Mouse (Mus musculus) MEL (cell line): ENCODE data around the gene Vmn1r237.

ENCODE experiments used
- CTCF ChIP-seq, 3 experiments: IDR thresholded peaks in 2 of 3; conservative IDR thresholded peaks in 1 of 3; 2 replicates each; pipeline ENCODE4 v1.5.1; 2011 to 2012; ENCODE audit warnings: low read length in 3 of 3, low read depth in 2 of 3, mild to moderate bottlenecking in 2 of 3, improper control_type of control experiment in 1 of 3, inconsistent platforms in 1 of 3, mixed read lengths in 1 of 3, moderate library complexity in 1 of 3; ENCODE audit not compliant: control insufficient read depth in 1 of 3, insufficient read depth in 1 of 3, poor library complexity in 1 of 3, severe bottlenecking in 1 of 3
- EP300 ChIP-seq, 2 experiments: IDR thresholded peaks; 2 replicates each; pipeline ENCODE4 v1.6.1; 2011; ENCODE audit warnings: improper control_type of control experiment in 2 of 2, low read length in 2 of 2, low read depth in 1 of 2, mild to moderate bottlenecking in 1 of 2
- TAL1 ChIP-seq: IDR thresholded peaks from 2 replicates; pipeline ENCODE4 v1.6.1; 2012; ENCODE audit warnings: mild to moderate bottlenecking, inconsistent platforms, low read length, moderate library complexity, mixed read lengths

DNA sequence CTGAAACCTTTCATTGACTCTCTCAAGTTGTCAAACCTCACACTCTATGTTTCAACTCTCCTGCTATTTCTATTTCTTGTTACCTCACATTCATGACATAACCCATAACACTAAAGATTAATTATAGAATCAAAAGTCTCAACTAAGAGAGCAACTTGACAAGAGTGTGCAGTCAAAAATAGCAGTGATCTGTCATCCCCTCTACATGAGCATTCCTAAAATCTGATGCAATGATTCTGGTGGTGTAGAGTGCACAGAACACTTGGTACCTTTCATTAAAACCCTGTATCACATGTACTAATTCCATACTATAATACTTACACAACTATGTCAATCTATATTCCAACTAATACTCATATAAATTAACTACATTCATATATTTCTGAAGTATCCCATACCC lies 22.0 kb upstream of the Vmn1r237 start:
- no peak for TF ChIP-seq CTCF (IDR thresholded peaks at IDR 0.05 in 2 of 3, conservative IDR thresholded peaks at IDR 0.05 in 1 of 3; ENCODE audit: control insufficient read depth in 1 of 3, insufficient read depth in 1 of 3, low read depth in 2 of 3, low read length in 3 of 3, poor library complexity in 1 of 3, severe bottlenecking in 1 of 3)
- TF ChIP-seq TAL1: no peak
- TF ChIP-seq EP300 (IDR thresholded peaks at IDR 0.05; ENCODE audit: low read depth in 1 of 2, low read length in 2 of 2): no peak
